Mouse (Mus musculus): Measurements from ENCODE around the gene Chuk.

Chuk gene

DNA sequence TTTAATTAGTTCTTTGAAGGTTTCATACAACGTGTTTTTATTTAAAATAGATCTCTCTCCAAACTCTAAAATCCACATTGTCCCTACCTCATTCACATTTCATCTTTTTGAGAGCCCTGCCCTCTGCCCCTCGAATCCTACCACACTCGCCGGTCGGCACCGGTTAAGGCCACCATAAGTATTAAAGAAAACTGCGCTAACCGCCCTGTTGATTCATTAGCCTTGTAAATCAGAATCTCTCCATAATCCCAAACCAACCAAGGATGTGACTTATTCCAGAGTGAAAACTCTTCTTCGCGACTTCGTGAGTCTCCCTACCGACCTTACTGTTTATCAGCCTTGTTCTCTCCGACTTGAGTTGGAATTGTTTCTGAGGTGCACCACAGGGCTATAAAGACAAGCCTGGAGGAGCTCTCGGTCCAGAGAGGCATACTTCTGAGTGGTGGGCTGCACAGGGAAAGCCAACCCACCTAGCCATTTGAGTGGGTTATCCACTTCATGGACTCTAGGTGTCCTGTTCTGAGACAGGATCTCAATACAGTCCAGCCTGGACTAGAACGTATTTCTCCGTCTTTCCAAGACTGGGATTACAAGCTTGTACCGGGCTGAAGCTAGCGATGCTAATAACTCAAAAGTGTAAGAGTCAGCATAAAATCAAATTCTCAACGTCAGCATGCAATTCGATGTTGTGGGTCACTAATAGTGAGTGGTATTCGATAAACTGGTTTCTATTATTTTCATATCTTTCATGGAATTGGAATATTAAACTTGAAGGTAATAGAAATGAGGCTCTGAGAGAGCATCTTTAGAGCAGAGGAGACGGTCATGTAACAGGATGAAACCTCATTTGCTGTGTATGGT is 611 bp upstream of the Chuk start:
- no peak for DNase-seq (ENCODE audit: extremely low read depth, low read depth)

GRCm38 (mm10) chr19:44104393-44104792 is 2.9 kb downstream of the Chuk start:
- DNase-seq (ENCODE audit: extremely low read depth, low read depth): no peak

- DNase-seq (ENCODE audit: extremely low read depth, low read depth): no peak
Measured at GRCm38 (mm10) chr19:44103001-44103400, 4.3 kb downstream of the Chuk start.

GRCm38 (mm10) chr19:44100840-44101239 is 6.4 kb downstream of the Chuk start:
- no peak for DNase-seq (ENCODE audit: extremely low read depth, low read depth)

GRCm38 (mm10) chr19:44086278-44086677 is 21.0 kb downstream of the Chuk start:
- no peak for DNase-seq (ENCODE audit: extremely low read depth, low read depth)

GRCm38 (mm10) chr19:44080920-44081319 is 26.4 kb downstream of the Chuk start:
- no peak for DNase-seq (ENCODE audit: extremely low read depth, low read depth)

DNA sequence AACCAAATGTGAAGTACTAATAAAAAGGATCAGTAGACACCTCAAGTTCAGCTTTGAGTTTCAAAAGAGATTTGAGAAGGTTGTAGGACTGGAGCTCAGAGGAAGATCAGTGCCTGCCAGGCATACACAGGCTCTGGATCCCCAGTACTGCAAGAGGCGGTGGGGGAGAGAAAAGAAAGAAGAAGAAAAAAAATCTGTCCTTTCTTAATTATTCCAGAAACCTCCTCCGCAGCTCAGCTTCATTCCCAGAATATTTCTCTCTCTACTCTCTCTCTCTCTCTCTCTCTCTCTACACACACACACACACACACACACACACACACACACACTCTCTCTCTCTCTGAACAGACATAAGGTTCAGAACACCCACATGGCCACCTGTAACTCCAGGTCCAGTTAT is 27.3 kb downstream of the Chuk start:
- no peak for DNase-seq (ENCODE audit: extremely low read depth, low read depth)

DNA sequence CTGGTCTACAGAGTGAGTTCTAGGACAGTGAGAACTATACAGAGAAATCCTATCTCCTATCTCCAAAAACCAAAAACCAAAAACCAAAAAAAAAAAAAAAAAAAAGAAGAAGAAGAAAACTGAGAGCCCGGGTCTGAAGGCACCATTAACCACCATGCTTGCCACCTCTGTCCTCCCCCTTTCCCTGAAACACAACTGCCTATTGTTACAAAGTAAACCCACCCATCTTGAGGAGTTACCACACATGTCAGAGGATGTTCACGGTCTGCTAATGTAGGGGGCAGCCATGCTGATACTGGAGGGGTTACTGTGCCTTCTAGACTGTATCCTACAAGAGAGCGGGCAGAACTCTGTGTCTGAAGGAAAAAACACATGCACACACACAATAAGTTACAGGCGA is 30.3 kb downstream of the Chuk start:
- DNase-seq (ENCODE audit: extremely low read depth, low read depth): no peak

DNA sequence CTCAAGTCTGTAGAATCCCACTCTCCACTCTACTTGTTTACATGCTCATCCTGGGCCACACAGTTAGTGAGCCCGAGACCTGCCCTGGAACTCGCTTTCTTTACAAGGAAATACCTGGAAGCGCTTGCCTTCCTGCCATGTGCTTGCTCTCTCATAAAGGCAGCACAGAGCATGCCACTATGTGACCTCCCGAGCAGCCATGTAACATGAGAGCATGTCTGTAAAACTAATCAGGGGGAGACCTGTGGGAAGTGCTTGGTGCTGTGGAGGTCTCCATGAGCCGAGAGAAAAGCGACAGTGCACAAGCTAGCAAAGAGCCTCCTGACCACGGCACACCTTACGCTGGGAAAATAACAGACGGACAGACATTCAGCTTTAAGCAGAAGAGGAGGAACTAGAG is 30.8 kb downstream of the Chuk start:
- no peak for DNase-seq (ENCODE audit: extremely low read depth, low read depth)

DNA sequence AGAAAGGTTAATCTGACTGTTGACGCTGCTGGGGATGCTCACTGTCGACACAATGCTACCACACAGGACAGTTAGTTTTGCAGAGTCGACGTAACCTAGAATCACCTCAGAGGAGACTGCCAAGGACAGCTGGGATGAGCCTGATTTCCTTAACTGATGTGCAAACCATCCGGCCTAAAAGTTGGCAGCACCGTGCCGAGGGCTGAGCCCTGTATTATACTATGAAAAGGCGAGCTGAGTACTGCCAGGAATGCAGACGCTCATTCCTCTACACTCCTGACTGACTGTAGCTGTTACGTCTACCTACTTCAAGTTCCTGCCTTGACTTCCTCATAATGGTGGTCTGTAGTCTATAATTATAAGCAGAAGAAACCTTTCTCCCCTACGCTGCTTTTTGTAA is 32.3 kb downstream of the Chuk start:
- DNase-seq (ENCODE audit: extremely low read depth, low read depth): no peak

- no peak for DNase-seq (ENCODE audit: extremely low read depth, low read depth)
Measured at GRCm38 (mm10) chr19:44071166-44071565, 36.1 kb downstream of the Chuk start.

DNA sequence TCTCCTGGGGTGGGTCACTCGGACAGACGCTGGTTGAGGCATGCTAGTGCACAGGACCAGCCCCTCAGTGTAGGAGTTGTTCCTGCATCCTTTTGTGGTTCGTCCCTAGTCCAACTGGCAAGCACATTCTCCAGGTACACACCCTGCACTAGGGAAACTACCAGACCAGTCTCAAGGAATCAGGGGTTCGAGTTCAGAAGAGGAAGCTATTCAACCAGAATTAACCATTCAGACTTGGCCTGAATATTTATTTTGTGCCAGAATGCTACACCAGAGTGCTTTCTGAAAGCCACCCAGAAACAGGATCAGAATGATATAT is 37.4 kb downstream of the Chuk start:
- DNase-seq (ENCODE audit: extremely low read depth, low read depth): no peak

- peak; percentile 60 for DNase-seq (ENCODE audit: extremely low read depth, low read depth)
Measured at GRCm38 (mm10) chr19:44069121-44069913, 38.0 kb downstream of the Chuk start, which contains the start of gene Erlin1. TSS of gene Erlin1 (minus strand) at chr19:44069785.

DNA sequence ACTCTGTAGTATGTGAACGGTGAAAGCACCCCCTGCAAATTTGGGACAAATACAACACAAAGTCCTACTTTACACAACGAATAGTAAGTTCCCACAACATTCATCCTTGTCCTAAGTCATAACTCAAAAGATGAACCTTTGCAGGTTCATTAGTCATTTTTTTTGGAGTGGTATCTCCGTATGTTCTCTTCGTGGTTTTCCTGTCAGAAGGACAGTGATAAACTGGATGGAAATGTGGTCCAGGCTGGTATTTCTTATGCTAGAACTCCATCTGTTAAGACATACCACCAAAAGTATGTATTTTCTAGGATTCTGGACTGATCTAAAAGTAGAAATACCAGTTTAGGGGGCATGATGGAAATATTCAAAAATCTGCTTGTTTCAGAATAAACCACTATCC is 39.0 kb downstream of the Chuk start:
- DNase-seq (ENCODE audit: extremely low read depth, low read depth): peak; percentile 26

DNA sequence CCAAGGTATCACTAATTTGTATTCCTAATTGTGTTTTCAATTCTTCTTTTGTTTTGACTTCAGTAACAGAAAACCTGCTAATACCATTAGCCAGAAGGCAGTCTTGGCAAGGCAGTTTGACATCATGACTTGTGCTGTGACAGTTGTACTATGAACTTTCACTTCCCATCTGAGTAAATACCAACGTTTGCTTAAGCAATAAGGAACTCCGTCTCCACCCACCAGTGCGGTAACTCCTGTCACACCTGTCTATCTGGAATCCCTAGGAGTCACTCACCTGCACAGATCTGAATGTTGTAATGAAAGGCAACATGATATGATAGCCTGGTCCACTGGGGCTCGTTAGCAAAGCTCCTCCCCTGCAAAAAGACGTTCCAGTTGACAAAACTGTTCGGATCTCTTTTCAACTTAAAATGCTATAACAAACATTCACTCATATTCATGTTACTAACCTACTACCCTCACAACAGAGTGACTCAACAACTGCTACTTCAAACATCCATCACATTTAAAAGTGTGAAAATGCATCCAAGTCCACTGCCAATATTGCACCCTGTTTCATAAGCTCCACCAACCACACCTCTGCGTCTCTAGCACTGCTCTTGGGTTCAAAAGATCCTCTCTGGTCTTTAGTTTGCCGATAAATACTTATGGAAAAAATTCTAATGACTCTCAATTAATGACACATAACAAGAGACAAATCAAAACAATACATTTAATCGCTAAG is 39.8 kb downstream of the Chuk start:
- no peak for DNase-seq (ENCODE audit: extremely low read depth, low read depth)

DNA sequence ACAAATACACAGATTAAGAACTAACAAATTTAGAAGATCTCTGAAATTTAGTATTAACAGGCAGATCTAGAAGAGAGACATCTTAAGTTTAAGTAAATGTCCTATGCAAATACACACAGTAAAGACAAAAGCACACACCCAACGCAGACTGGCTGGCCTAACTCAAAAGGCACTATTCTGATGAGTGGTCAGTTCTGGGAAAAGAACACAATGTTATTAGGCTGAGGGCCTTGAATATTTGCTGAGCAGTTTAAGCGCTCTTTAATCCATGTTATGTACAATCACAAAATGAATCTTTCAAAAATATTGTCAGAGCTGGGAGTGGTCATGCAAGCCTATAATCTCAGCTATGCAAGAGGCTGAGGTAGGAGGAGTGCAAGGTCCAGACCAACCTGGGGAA is 42.5 kb downstream of the Chuk start:
- DNase-seq (ENCODE audit: extremely low read depth, low read depth): no peak

GRCm38 (mm10) chr19:44063773-44064172 is 43.5 kb downstream of the Chuk start:
- DNase-seq (ENCODE audit: extremely low read depth, low read depth): no peak

- DNase-seq (ENCODE audit: extremely low read depth, low read depth): no peak
Measured at GRCm38 (mm10) chr19:44060226-44060625, 47.1 kb downstream of the Chuk start.

DNA sequence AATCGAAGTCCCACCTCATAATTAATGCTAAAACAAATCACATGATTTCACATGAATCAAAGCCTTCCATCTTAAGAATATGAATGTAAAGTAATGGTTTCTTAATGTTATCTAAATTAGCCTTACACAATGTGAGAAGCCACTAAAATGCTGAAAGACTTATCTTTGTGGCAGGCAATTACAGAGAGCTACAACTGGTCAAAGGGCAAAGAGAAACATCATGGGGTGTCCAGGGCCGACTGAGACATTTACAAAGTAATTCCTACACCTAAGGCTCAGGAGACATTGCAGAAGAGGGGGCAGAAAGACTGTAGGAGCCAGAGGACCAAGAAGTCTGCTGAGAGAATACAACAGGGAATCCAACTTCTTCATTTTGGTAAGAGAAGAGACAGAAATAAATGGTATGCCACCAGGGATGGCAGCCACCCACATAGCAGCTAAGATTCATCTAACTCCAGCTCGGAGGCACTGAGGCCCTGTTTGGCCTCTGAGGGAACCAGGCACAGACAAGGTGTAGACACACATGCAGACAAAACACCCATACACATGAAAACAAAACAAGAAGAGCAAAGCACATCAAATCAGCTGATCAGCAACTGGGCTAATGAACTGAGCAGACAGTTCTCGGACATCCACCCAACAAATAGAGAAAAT is 52.0 kb downstream of the Chuk start:
- no peak for DNase-seq (ENCODE audit: extremely low read depth, low read depth)

GRCm38 (mm10) chr19:44050388-44050787 is 56.9 kb downstream of the Chuk start:
- DNase-seq (ENCODE audit: extremely low read depth, low read depth): no peak

GRCm38 (mm10) chr19:44049282-44049681 is 58.0 kb downstream of the Chuk start:
- no peak for DNase-seq (ENCODE audit: extremely low read depth, low read depth)

GRCm38 (mm10) chr19:44045847-44046246 is 61.4 kb downstream of the Chuk start:
- peak; percentile 55 for DNase-seq (ENCODE audit: extremely low read depth, low read depth)
